Mouse (Mus musculus) inflammation-experienced regulatory T-cells, adult 6 months (primary cell): ENCODE measurements around the gene Klhl23. TPM values are rescaled to one million over a fixed set of nuclear protein-coding genes. Genes with fewer than 3 reads are reported as not detected.
A peak's percentile ranks its signal among the peaks of the same experiment; 100 is the strongest.
"Not testable (repeated sequence)": the region's sequence is repeated elsewhere in the genome, so short reads cannot be mapped to it uniquely, and the experiment has no call there.

ENCODE experiments used
- ATAC-seq: one replicate; pipeline ENCODE4 v1.8.0; 2017
- polyA plus RNA-seq, 3 experiments: library from polyadenylated mRNA; unstranded; fragments of 100-300 nt; shearing (Covaris generic); gene quantifications; one replicate each; pipeline ENCODE4 v1.2.1; 2017

Gene Klhl23
- polyA plus RNA-seq, result 1 to 10 TPM in 1 of 3 experiments, under 1 TPM in 1, not detected in 1; 0.12 to 1.1 TPM

- no peak for ATAC-seq
Measured at GRCm38 (mm10) chr2:69821711-69822110, at the start of gene Klhl23. Gene Klhl23 (plus strand): TSS chr2:69821944.

- ATAC-seq, result no peak
Measured at GRCm38 (mm10) chr2:69773331-69773730, 48.4 kb upstream of the Klhl23 start.

- peak; percentile 69 for ATAC-seq
Measured at GRCm38 (mm10) chr2:69777985-69778835, 43.5 kb upstream of the Klhl23 start.

- ATAC-seq, result peak; percentile 81
Measured at GRCm38 (mm10) chr2:69778836-69779177, 42.9 kb upstream of the Klhl23 start.

- ATAC-seq, result peak; percentile 3
Measured at GRCm38 (mm10) chr2:69788974-69789373, 32.8 kb upstream of the Klhl23 start.

GRCm38 (mm10) chr2:69789429-69790069 lies 32.2 kb upstream of the Klhl23 start, which contains the start of the genes Ccdc173 and Phospho2:
Gene Ccdc173 (minus strand): TSS chr2:69789575.
Gene Phospho2 (plus strand): TSS chr2:69789623.
- peak; percentile 88 for ATAC-seq

GRCm38 (mm10) chr2:69790285-69790684 lies 31.5 kb upstream of the Klhl23 start:
- peak; percentile 81 for ATAC-seq

- ATAC-seq, result no peak
Measured at GRCm38 (mm10) chr2:69790722-69791121, 31.0 kb upstream of the Klhl23 start.

GRCm38 (mm10) chr2:69802911-69803312 lies 18.8 kb upstream of the Klhl23 start:
- ATAC-seq, result peak; percentile 96

- no peak for ATAC-seq
Measured at GRCm38 (mm10) chr2:69803756-69804155, 18.0 kb upstream of the Klhl23 start.

GRCm38 (mm10) chr2:69804663-69805062 lies 17.1 kb upstream of the Klhl23 start:
- not testable (repeated sequence) for ATAC-seq

GRCm38 (mm10) chr2:69810169-69810568 lies 11.6 kb upstream of the Klhl23 start:
- no peak for ATAC-seq

- ATAC-seq, result not testable (repeated sequence)
Measured at GRCm38 (mm10) chr2:69811349-69811748, 10.4 kb upstream of the Klhl23 start.

GRCm38 (mm10) chr2:69816575-69816974 lies 5.2 kb upstream of the Klhl23 start:
- ATAC-seq, result no peak

- ATAC-seq, result no peak
Measured at GRCm38 (mm10) chr2:69818350-69819085, 3.2 kb upstream of the Klhl23 start.

- no peak for ATAC-seq
Measured at GRCm38 (mm10) chr2:69820201-69820600, 1.5 kb upstream of the Klhl23 start.

- ATAC-seq, result no peak
Measured at GRCm38 (mm10) chr2:69822361-69823128, 801 bp downstream of the Klhl23 start.

GRCm38 (mm10) chr2:69823129-69823677 lies 1.5 kb downstream of the Klhl23 start:
- ATAC-seq, result no peak

- no peak for ATAC-seq
Measured at GRCm38 (mm10) chr2:69825898-69826297, 4.2 kb downstream of the Klhl23 start.

GRCm38 (mm10) chr2:69826380-69826779 lies 4.6 kb downstream of the Klhl23 start:
- no peak for ATAC-seq

- no peak for ATAC-seq
Measured at GRCm38 (mm10) chr2:69828031-69828430, 6.3 kb downstream of the Klhl23 start.

GRCm38 (mm10) chr2:69829680-69830079 lies 7.9 kb downstream of the Klhl23 start:
- ATAC-seq, result no peak
